Mouse (Mus musculus): ENCODE measurements around the gene Myom1. TPM values are rescaled to one million over a fixed set of nuclear protein-coding genes. Genes with fewer than 3 reads are reported as not detected.

Myom1 gene
- total RNA-seq, 2 experiments from 2014 or later: 2.3 to 3.7 TPM

DNA sequence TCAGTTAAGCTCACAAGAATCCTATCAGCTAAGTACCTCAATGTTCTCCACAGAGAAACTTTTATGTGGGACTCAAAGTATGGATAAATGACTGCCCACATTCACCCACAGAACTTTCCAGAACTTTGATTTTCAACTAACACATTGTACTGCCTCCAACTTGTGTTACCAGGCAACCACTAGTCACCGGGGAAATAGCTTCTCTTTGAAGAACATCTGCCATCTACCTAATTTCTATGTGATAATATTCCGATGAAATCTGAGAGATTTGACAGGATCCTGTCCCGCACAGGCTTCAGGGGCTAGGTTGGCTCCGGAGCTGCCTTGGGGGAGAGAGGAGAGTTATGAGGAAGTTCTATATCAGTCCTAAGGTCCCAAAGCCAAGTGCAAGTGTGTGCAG, 44.4 kb downstream of the Myom1 start:
- intact Hi-C loops (cut with DNase I): no loop called here
- no peak for DNase-seq (ENCODE audit: low spot score in 2 of 2)

- no peak for DNase-seq (ENCODE audit: low spot score in 2 of 2)
- intact Hi-C loops (cut with DNase I): no loop called here
These were observed 46.9 kb downstream of the Myom1 start for GRCm38 (mm10) chr17:71049292-71049691.

- no peak for DNase-seq (ENCODE audit: low spot score in 2 of 2)
- intact Hi-C loops (cut with DNase I): no loop called here
These were observed 50.8 kb downstream of the Myom1 start for GRCm38 (mm10) chr17:71053134-71053708.

GRCm38 (mm10) chr17:71055203-71055894, 52.9 kb downstream of the Myom1 start:
- no peak for DNase-seq (ENCODE audit: low spot score in 2 of 2)
- intact Hi-C loops (cut with DNase I): no loop called here

GRCm38 (mm10) chr17:71056405-71056804, 54.0 kb downstream of the Myom1 start:
- no peak for DNase-seq (ENCODE audit: low spot score in 2 of 2)
- intact Hi-C loops (cut with DNase I): no loop called here

- intact Hi-C loops (cut with DNase I): no loop called here
- DNase-seq (ENCODE audit: low spot score in 2 of 2): no peak
These were observed 55.3 kb downstream of the Myom1 start for GRCm38 (mm10) chr17:71057758-71058157.

DNA sequence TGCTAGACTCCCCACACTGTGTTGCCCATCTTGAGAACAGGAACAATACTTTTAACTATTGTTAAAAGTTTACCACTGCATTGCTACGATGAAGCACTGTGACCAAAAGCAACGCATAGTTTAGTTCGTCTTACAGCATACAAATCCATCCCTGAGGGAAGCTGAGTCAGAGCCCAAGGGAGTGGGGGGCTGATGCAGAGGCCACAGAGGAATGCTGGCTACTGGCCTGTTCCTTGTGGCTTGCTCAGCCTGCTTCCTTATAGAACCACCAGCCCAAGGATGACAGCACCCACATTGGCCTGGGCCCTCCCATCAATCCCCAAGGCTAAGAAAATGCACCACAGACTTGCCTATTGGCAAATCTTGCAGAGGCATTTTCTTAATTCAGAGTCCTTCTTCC, 56.8 kb downstream of the Myom1 start:
- intact Hi-C loops (cut with DNase I): no loop called here

GRCm38 (mm10) chr17:71062049-71062560, 59.7 kb downstream of the Myom1 start:
- intact Hi-C loops (cut with DNase I): no loop called here
- no peak for DNase-seq (ENCODE audit: low spot score in 2 of 2)

More for the DNA sequence above, 56.8 kb downstream of the Myom1 start:
- DNase-seq (ENCODE audit: low spot score in 2 of 2): no peak

DNA sequence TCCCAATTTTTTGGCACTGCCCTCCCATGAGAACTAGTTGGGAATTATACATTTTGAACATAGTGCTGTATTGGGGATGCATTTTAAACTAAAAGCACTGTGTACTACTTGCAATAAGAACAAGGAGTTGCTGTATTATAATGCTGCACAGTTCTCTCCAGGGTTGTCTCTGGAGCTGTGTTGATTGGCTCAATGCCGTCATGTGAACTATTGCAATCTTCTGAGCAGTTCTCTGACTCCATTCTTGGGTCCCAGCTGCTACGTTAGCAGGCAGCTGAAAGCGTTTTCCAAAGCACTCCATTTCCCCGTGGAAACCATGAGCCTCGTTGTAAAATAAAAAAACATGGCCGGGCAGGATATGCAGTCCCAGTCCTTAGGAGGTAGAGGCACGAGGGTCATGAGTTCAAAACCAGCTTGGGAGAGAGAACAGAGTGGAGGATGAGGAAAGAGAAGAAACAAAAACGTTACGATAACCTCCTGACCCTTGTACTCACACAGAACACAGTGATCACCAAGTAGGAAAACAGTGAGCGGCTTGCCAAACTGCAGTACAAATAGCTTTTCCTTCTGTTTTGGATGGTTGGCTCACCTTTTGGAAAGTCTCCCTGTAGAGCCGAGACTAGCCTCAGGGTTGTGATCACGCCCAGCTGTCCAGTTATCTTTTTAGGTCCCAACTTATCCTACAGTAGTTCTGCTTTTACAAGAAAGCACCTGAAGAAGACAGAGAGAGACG, 60.6 kb downstream of the Myom1 start:
- intact Hi-C loops (cut with DNase I): no loop called here
- DNase-seq (ENCODE audit: low spot score in 2 of 2): no peak

DNA sequence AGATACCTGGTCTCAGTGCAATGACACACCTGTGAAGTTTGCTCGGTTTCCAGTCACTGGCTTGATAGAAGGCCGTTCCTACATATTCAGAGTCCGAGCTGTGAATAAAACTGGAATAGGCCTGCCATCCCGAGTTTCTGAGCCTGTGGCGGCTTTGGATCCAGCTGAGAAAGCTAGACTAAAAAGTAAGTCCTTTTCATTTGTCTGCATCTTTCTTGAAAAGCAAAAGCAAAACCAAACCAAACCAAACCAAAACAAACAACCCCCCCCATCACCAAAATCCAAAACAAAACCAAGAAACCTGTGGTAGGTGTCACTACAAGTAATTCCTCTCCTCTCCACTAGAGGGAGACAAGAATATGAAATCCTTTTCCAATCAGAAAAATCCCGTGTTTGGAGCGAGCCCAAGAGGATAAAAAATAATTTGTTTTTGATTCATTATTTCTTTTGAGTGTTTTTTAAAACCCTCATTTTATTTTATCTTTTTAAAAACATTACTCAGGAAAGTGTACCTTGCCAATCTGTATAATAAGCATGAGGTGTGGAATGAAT, 62.1 kb downstream of the Myom1 start:
- no peak for DNase-seq (ENCODE audit: low spot score in 2 of 2)

DNA sequence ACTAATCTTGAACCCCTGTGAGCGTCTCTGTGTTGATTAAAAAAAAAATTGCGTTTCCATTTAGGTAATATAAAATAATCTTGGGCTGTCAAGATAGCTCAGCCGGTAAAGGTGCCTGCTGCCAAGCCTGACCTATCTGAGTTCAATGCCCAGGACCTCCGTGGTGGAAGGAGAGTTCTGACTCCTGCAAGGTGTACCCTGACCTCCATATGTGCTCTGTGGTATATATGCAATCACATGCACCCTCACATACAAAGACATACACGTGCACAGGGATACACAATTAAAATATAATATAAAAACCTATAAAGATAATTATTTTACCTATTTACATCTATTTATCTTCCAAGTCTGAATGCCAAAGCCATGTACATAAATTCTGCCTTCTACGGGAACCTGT, 62.7 kb downstream of the Myom1 start:
- no peak for DNase-seq (ENCODE audit: low spot score in 2 of 2)
- intact Hi-C loops (cut with DNase I): loop anchor here (5.0 kb wide), 3 partner anchors 57 to 167 kb away; partner anchors contain the start of gene Lpin2

More for the DNA sequence above, 62.1 kb downstream of the Myom1 start:
- intact Hi-C loops (cut with DNase I): loop anchor here (1.0 to 5.0 kb wide), 4 partner anchors 58 to 168 kb away; partner anchors contain the start of gene Lpin2

DNA sequence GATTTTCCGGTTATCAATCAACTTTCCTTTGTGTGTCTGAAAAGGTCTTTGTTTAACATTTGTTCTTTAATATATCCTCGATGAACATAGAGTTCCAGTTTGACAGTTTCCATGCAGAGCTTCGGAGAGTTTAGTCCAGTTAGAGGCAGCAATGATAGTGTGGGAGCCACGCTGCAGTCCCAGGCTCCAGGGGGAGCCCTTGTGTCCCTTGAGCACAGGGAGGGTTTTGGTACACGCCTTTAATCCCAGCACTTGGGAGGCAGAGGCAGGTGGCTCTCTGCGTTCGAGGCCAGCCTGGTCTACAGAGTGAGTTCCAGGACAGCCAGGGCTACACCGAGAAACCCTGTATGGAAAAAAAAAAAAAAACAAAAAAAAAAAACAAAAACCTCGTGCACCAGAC, 66.7 kb downstream of the Myom1 start:
- DNase-seq (ENCODE audit: low spot score in 2 of 2): no peak
- intact Hi-C loops (cut with DNase I): loop anchor here (2.0 to 5.0 kb wide), 4 partner anchors 22 to 163 kb away; partner anchors contain the start of gene Lpin2

DNA sequence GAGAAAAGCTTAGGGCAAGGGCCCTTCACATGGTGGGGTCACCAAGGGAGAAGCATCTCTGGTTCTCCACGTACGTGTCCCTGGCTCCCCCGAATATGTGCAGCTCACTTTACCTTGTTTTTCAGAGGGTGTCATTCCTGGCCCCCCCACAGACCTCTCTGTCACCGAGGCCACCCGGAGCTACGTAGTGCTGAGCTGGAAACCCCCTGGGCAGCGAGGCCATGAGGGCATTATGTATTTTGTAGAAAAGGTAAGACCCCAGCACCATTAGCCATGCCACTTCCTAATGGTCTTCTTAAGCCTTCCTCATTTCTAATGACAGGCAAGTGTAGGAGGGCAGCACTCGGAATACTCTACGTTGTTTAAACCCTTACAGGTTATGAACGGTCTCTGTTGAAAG, 69.5 kb downstream of the Myom1 start:
- no peak for DNase-seq (ENCODE audit: low spot score in 2 of 2)
- intact Hi-C loops (cut with DNase I): no loop called here

GRCm38 (mm10) chr17:71074386-71074785, 72.0 kb downstream of the Myom1 start:
- intact Hi-C loops (cut with DNase I): no loop called here
- DNase-seq (ENCODE audit: low spot score in 2 of 2): no peak

- no peak for DNase-seq (ENCODE audit: low spot score in 2 of 2)
- intact Hi-C loops (cut with DNase I): no loop called here
These were observed 79.6 kb downstream of the Myom1 start for GRCm38 (mm10) chr17:71081986-71082385.

DNA sequence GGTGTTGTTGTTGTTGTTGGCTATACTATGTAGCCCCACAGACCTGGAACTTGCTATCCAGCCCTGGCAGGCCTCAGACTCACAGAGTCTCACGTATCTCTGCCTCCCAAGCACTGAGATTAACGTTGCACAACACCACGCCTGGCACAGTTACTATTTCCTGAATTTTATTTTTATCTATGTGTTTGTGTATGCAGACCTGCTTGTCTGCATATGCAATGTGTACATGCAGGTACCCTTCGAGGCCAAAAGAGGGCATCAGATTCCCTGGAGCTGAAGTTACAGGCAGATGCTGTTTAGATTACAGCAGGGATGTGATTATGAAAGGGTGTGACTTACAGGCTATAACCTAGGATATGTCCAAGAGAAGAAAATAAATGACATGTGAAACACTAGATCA, 84.5 kb downstream of the Myom1 start:
- intact Hi-C loops (cut with DNase I): no loop called here

DNA sequence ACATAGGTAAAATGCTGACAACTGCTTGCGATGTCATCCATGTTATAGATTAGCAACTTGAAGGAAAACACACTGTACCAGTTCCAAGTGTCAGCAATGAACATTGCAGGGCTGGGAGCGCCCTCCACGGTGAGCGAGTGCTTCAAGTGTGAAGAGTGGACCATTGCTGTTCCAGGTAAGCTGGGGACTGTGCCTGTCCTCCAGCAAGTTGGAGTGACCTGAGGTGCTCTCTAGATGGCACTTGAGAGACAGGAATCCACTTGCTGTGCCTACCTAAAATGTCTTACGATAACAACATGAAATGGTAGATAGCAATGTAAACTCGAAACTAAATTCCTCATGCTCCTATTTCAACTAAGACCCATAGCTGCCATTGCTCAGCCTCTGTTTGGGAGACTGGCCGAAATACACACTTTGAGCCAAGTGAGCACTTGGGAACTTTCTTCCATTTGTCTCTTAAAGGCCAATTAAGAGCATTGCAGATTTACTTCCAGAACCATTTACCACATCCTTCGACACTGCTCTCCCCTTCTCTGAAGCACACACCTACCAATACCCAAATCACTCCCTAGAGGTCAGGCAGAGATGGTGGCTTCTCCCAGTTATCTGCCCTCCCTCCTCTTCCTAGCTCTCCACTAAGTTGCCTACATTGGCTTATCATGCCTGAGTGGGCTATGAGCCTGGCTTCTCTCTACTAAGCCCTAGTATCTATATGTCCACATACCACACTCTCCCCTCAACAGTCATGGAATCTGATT, 85.1 kb downstream of the Myom1 start:
- no peak for DNase-seq (ENCODE audit: low spot score in 2 of 2)
- intact Hi-C loops (cut with DNase I): no loop called here

More for the DNA sequence above, 84.5 kb downstream of the Myom1 start:
- DNase-seq (ENCODE audit: low spot score in 2 of 2): no peak

DNA sequence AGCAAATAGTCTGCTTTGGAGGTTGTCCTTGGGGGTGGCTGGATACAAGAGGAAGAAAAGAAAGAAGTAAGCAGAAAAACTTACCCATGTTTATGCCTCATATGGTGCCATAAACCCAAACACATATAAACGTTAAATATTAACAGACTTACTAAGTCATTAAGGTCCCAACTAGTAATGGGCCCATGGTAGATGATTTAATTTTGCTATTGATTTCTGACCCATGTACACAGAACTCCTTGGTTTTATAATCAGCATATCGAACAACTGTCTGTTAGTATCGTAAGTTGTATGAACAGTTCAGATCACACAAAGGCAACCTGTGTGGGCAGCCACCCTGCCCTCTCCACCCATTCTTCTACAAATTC, 85.7 kb downstream of the Myom1 start:
- intact Hi-C loops (cut with DNase I): no loop called here
- DNase-seq (ENCODE audit: low spot score in 2 of 2): no peak

DNA sequence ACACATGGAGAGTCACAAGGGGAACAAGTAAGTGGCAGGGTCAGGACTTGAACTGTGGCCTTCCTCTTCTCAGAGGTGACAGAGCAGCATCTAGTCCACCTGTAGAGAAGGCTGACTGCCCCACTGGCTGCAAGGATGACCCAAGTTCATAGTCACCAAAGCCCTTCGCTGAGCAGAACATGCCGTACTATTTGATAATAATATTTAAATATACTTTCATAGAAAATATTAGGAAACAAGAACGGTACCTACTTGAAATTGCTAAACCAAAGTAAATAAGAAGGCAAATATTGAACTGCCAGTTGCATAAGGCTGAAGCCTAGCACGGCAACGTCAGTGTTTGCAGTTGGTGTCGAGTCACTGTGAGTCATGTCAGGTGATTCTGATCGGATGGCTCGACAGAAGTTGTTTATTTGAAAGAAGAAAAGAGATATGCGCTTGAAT, 86.6 kb downstream of the Myom1 start:
- intact Hi-C loops (cut with DNase I): no loop called here
- no peak for DNase-seq (ENCODE audit: low spot score in 2 of 2)

Data from left cerebral cortex, postnatal 36 days (tissue).